Mouse (Mus musculus) brain, embryonic 14.5 days (tissue): ENCODE measurements around the gene Fpr-rs3. TPM values are rescaled to one million over a fixed set of nuclear protein-coding genes. Genes with fewer than 3 reads are reported as not detected.

Experiments used
- DNase-seq: peaks from one replicate; pipeline ENCODE4 v3.0.0-alpha.2; 2011; ENCODE audit warnings: low read depth
- CTCF ChIP-seq: fragments of 200-500 bp; IDR thresholded peaks from 2 replicates; pipeline ENCODE4 v1.5.1; 2012; ENCODE audit warnings: inconsistent platforms, mild to moderate bottlenecking, moderate library complexity, borderline replicate concordance; ENCODE audit not compliant: insufficient read depth, insufficient read length; ENCODE audit errors: extremely low read depth
- POLR2A ChIP-seq: fragments of 200-500 bp; IDR thresholded peaks from 2 replicates; pipeline ENCODE4 v1.6.1; 2012; ENCODE audit warnings: mild to moderate bottlenecking, inconsistent platforms, borderline replicate concordance; ENCODE audit not compliant: poor library complexity, insufficient read depth, insufficient read length, severe bottlenecking; ENCODE audit errors: extremely low read depth
- polyA plus RNA-seq: library from polyadenylated mRNA; depleted of rRNA; stranded (reverse); fragments of >200 nt; gene quantifications from 2 replicates; pipeline ENCODE4 v1.2.3, GENCODE M21; 2012; rRNA removed

The Fpr-rs3 gene
- not detected in 2 replicates for polyA plus RNA-seq

- no peak for DNase-seq
- TF ChIP-seq CTCF (no peak), POLR2A (no peak)
These were observed at the start of gene Fpr-rs3 for GRCm38 (mm10) chr17:20624777-20625176. Gene Fpr-rs3 (minus strand): TSS chr17:20624877.

- TF ChIP-seq POLR2A (no peak), CTCF (no peak)
- no peak for DNase-seq
These were observed 28.4 kb downstream of the Fpr-rs3 start, which contains the start of gene Vmn2r110 for GRCm38 (mm10) chr17:20596323-20596722. Gene Vmn2r110 (minus strand): TSS chr17:20596423.

Other genes starting within 250 kb of the Fpr-rs3 start
- not detected in 2 replicates for gene Vmn1r224, start 210.7 kb downstream of the Fpr-rs3 start, polyA plus RNA-seq
- gene Vmn2r108, start 143.5 kb downstream of the Fpr-rs3 start, polyA plus RNA-seq: not detected in 2 replicates
- gene Vmn1r225, start 126.7 kb downstream of the Fpr-rs3 start, polyA plus RNA-seq: not detected in 2 replicates
- not detected in 2 replicates for gene Vmn2r109, start 60.1 kb downstream of the Fpr-rs3 start, polyA plus RNA-seq
- gene Vmn2r110, start 28.5 kb downstream of the Fpr-rs3 start, polyA plus RNA-seq: not detected in 2 replicates
- not detected in 2 replicates for gene Vmn1r226, start 58.0 kb upstream of the Fpr-rs3 start, polyA plus RNA-seq
- not detected in 2 replicates for gene Vmn1r227, start 105.0 kb upstream of the Fpr-rs3 start, polyA plus RNA-seq
- not detected in 2 replicates for gene Vmn1r228, start 161.3 kb upstream of the Fpr-rs3 start, polyA plus RNA-seq
- gene Vmn1r229, start 186.7 kb upstream of the Fpr-rs3 start, polyA plus RNA-seq: not detected in 2 replicates
- not detected in 2 replicates for gene Vmn1r230, start 215.6 kb upstream of the Fpr-rs3 start, polyA plus RNA-seq